Mouse (Mus musculus) forebrain, embryonic 14.5 days (tissue): ENCODE results near the gene Kcnip1. TPM values are rescaled to one million over a fixed set of nuclear protein-coding genes. Genes with fewer than 3 reads are reported as not detected.

Experiments
- ATAC-seq: fragments of 200-750 bp; cut with Nextera tagmentation; 2 replicates; pipeline ENCODE4 v1.8.0; 2017; ENCODE audit warnings: mild to moderate bottlenecking, moderate library complexity
- DNase-seq: peaks from one replicate; pipeline ENCODE4 v3.0.0-alpha.2; 2015; ENCODE audit warnings: low spot score
- H3K27ac ChIP-seq: fragments of 300-500 bp; sonication (generic); 2 replicates; pipeline ENCODE4 v1.5.1; 2014; ENCODE audit warnings: low read depth, mild to moderate bottlenecking, control low read depth, low read length, moderate library complexity
- H3K27me3 ChIP-seq: fragments of 300-500 bp; sonication (generic); replicated peaks from 2 replicates; pipeline ENCODE4 v1.6.1; 2014; ENCODE audit warnings: low read length, control low read depth, mixed read lengths; ENCODE audit not compliant: control insufficient read depth, insufficient read depth
- H3K36me3 ChIP-seq: fragments of 300-500 bp; sonication (generic); 2 replicates; pipeline ENCODE4 v1.6.1; 2014; ENCODE audit warnings: low read length, control low read depth; ENCODE audit not compliant: control insufficient read depth, insufficient read depth
- H3K4me1 ChIP-seq: fragments of 300-500 bp; sonication (generic); 2 replicates; pipeline ENCODE4 v1.6.1; 2014; ENCODE audit warnings: antibody characterized with exemption, low read length, control low read depth; ENCODE audit not compliant: control insufficient read depth, insufficient read depth
- H3K4me2 ChIP-seq: fragments of 300-500 bp; sonication (generic); 2 replicates; pipeline ENCODE4 v1.6.1; 2014; ENCODE audit warnings: mild to moderate bottlenecking, control low read depth, low read length
- H3K4me3 ChIP-seq: fragments of 300-500 bp; sonication (generic); 2 replicates; pipeline ENCODE4 v1.5.1; 2014; ENCODE audit warnings: low read depth, low read length, control low read depth
- H3K9ac ChIP-seq: fragments of 300-500 bp; sonication (generic); 2 replicates; pipeline ENCODE4 v1.6.1; 2014; ENCODE audit warnings: mild to moderate bottlenecking, low read length, control low read depth, moderate library complexity
- H3K9me3 ChIP-seq: fragments of 300-500 bp; sonication (generic); replicated peaks from 2 replicates; pipeline ENCODE4 v1.6.1; 2016; ENCODE audit warnings: low read length, control low read depth, mixed read lengths; ENCODE audit not compliant: control insufficient read depth
- WGBS: fragments of 180-500 bp; shearing (Covaris S2); extraction: QIAGEN DNeasy Blood & Tissue Kit; methylation state at CpG from one replicate; pipeline ENCODE4 v1.1.7; 2014; 5-methylcytosine and 5-hydroxymethylcytosine counted together
- polyA plus RNA-seq: library from polyadenylated mRNA; unstranded; fragments of >200 nt; fragmentation: Nextera tagmentation; extraction: Ambion mirVana; gene quantifications from 2 replicates; pipeline ENCODE4 v1.2.1, GENCODE M21; 2014

Gene Kcnip1
- polyA plus RNA-seq, result 55.1 and 55.7 TPM in 2 replicates

GRCm38 (mm10) chr11:33992938-33993337 lies at the start of gene Kcnip1:
Gene Kcnip1 (minus strand): TSS chr11:33993152.
- Histone ChIP-seq H3K27me3 (no peaks in the 10 kb centered on the region), H3K9me3 (no peaks in the 10 kb centered on the region), H3K9ac (no peak within 1 kb of the TSS), H3K4me2 (peak within 1 kb of the TSS; percentile 25; the same call in 1 of the 2 replicates), H3K4me1 (peaks cover 3% of the 10 kb centered on the region; the same call in 1 of the 2 replicates), H3K36me3 (no peaks in the 10 kb centered on the region), H3K27ac (no peak within 1 kb of the TSS), H3K4me3 (no peak within 1 kb of the TSS)
- DNase-seq (peak; percentile 60), ATAC-seq (peak; percentile 57; the same call in 1 of the 2 replicates)
- WGBS, result 19% methylated on average over 12 of the region's 12 CpGs

DNA sequence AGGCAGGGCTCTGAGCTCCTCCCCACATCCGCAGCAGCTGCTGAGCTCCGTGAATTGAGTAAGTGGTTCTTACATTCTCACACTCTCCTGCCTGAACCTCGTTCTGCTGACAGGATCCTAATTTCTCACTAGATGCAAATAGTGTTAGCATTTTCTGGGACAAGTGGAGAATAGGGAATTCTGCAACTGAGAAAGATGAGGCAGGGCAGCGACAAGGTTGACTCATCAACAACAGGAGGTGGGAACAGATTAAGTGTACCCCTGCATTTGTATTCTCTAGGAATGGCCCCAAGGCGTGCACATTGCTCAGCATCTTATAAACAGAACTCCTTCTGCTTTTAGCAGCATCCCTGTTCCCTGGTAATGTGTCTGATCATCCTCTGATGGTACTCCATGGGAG lies 47.1 kb upstream of the Kcnip1 start:
- Histone ChIP-seq H3K9ac (no peak overlapping the region), H3K27ac (no peak overlapping the region), H3K27me3 (no peaks in the 10 kb centered on the region), H3K4me2 (no peak overlapping the region), H3K4me1 (no peaks in the 10 kb centered on the region), H3K36me3 (no peaks in the 10 kb centered on the region), H3K4me3 (no peak overlapping the region), H3K9me3 (no peaks in the 10 kb centered on the region)
- DNase-seq (no peak), ATAC-seq (no peak)
- 80% methylated on average over 5 of the region's 5 CpGs for WGBS

GRCm38 (mm10) chr11:34035909-34036658 lies 43.1 kb upstream of the Kcnip1 start:
- Histone ChIP-seq H3K4me3 (no peak overlapping the region), H3K27ac (no peak overlapping the region), H3K27me3 (no peaks in the 10 kb centered on the region), H3K9me3 (no peaks in the 10 kb centered on the region), H3K9ac (no peak overlapping the region), H3K4me1 (no peaks in the 10 kb centered on the region), H3K36me3 (no peaks in the 10 kb centered on the region), H3K4me2 (no peak overlapping the region)
- 85% methylated on average over 5 of the region's 5 CpGs for WGBS
- DNase-seq (no peak), ATAC-seq (no peak)

GRCm38 (mm10) chr11:34034794-34035193 lies 41.8 kb upstream of the Kcnip1 start:
- DNase-seq, result no peak
- Histone ChIP-seq H3K9me3 (no peaks in the 10 kb centered on the region), H3K4me1 (no peaks in the 10 kb centered on the region), H3K4me2 (no peak overlapping the region), H3K4me3 (no peak overlapping the region), H3K9ac (no peak overlapping the region), H3K36me3 (no peaks in the 10 kb centered on the region), H3K27ac (no peak overlapping the region), H3K27me3 (no peaks in the 10 kb centered on the region)
- no peak for ATAC-seq
- 74% methylated on average over 2 of the region's 2 CpGs for WGBS

- WGBS, result 91% methylated on average over 5 of the region's 5 CpGs
- Histone ChIP-seq H3K4me1 (no peaks in the 10 kb centered on the region), H3K27me3 (no peaks in the 10 kb centered on the region), H3K9ac (no peak overlapping the region), H3K4me2 (no peak overlapping the region), H3K4me3 (no peak overlapping the region), H3K36me3 (no peaks in the 10 kb centered on the region), H3K27ac (no peak overlapping the region), H3K9me3 (no peaks in the 10 kb centered on the region)
- ATAC-seq (no peak), DNase-seq (no peak)
Observed at GRCm38 (mm10) chr11:34034008-34034505, 41.1 kb upstream of the Kcnip1 start.

GRCm38 (mm10) chr11:34031015-34031805 lies 38.3 kb upstream of the Kcnip1 start:
- no peak for DNase-seq
- ATAC-seq, result no peak
- Histone ChIP-seq H3K27me3 (no peaks in the 10 kb centered on the region), H3K9me3 (no peaks in the 10 kb centered on the region), H3K27ac (no peak overlapping the region), H3K4me2 (no peak overlapping the region), H3K4me1 (no peaks in the 10 kb centered on the region), H3K4me3 (no peak overlapping the region), H3K36me3 (no peaks in the 10 kb centered on the region), H3K9ac (no peak overlapping the region)
- WGBS, result 77% methylated on average over 8 of the region's 8 CpGs

DNA sequence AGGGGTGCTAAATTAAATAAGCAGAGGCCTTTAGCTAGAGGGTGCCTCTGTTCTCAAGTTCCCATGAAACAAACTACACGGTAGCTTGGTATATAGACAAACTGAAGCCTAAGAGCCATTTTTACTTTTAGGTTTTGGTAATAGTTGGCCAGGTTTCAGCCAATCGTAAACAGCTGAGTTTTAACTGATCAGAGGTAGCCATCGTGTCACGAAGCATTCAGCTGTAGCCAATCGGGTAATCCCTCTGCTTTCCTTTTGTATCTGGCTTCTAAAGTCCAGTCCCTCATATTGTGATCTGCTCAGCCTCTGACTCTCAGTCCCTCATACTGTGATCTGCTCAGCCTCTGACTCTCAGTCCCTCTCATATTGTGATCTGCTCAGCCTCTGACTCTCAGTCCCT lies 36.7 kb upstream of the Kcnip1 start:
- 37% methylated on average over 5 of the region's 5 CpGs for WGBS
- no peak overlapping the region for H3K9ac ChIP-seq
- H3K4me3 ChIP-seq, result no peak overlapping the region
- DNase-seq (no peak), ATAC-seq (no peak)
- no peaks in the 10 kb centered on the region for H3K4me1 ChIP-seq
- H3K4me2 ChIP-seq, result no peak overlapping the region
- H3K27ac ChIP-seq, result no peak overlapping the region
- no peaks in the 10 kb centered on the region for H3K36me3 ChIP-seq
- H3K27me3 ChIP-seq, result no peaks in the 10 kb centered on the region
- no peaks in the 10 kb centered on the region for H3K9me3 ChIP-seq

GRCm38 (mm10) chr11:34025091-34025490 lies 32.1 kb upstream of the Kcnip1 start:
- H3K27ac ChIP-seq, result no peak overlapping the region
- no peak overlapping the region for H3K4me2 ChIP-seq
- no peaks in the 10 kb centered on the region for H3K36me3 ChIP-seq
- H3K4me3 ChIP-seq, result no peak overlapping the region
- no peaks in the 10 kb centered on the region for H3K27me3 ChIP-seq
- H3K9me3 ChIP-seq, result no peaks in the 10 kb centered on the region
- WGBS, result 100% methylated on average over 1 of the region's 1 CpGs
- H3K4me1 ChIP-seq, result no peaks in the 10 kb centered on the region
- ATAC-seq (no peak), DNase-seq (no peak)
- H3K9ac ChIP-seq, result no peak overlapping the region
